ENCODE assay signal across 24 mouse cellular contexts in genomic region chr19:54154400-54154799, GRCm38 (mm10).
"Had no signal": no experiment of that assay in that cellular context is flagged by ENCODE, and none has a peak within 500 bp of the region (broad histone marks: within the 10 kb centered on the region; RNA-seq: fewer than 3 reads in every experiment).

No protein-coding gene starts in this region.

- H3K27ac ChIP-seq: gastrocnemius, adult 2 months; heart, embryonic 13.5 days; heart, embryonic 15.5 days; hindbrain, embryonic 13.5 days; hindbrain, embryonic 15.5 days; hindbrain, postnatal 0 days; kidney, postnatal 0 days; layer of hippocampus, adult 2 months; left cerebral cortex, adult 2 months; limb, embryonic 10.5 days; limb, embryonic 12.5 days; liver, embryonic 14.5 days had no signal

- H3K4me1 ChIP-seq: heart, embryonic 13.5 days; heart, embryonic 15.5 days; hindbrain, embryonic 13.5 days; hindbrain, embryonic 15.5 days; limb, embryonic 10.5 days; limb, embryonic 12.5 days had no signal

- DNase-seq: gastrocnemius, adult 2 months; gastrocnemius, postnatal 10 days; gastrocnemius, postnatal 25 days; heart, adult 18-20 months; heart, postnatal 14 days; heart, postnatal 36 days; kidney, adult 18-20 months; kidney, adult 8-10 months; kidney, postnatal 14 days; kidney, postnatal 36 days; liver had no signal

- H3K9me3 ChIP-seq: heart, embryonic 13.5 days; heart, embryonic 15.5 days; hindbrain, embryonic 13.5 days; hindbrain, embryonic 15.5 days; limb, embryonic 10.5 days; limb, embryonic 12.5 days had no signal

- ATAC-seq: hindbrain, postnatal 0 days had no signal

- H3K4me3 ChIP-seq: gastrocnemius, adult 2 months; heart, embryonic 13.5 days; heart, embryonic 15.5 days; hindbrain, embryonic 13.5 days; hindbrain, embryonic 15.5 days; layer of hippocampus, adult 2 months; left cerebral cortex, adult 2 months; limb, embryonic 10.5 days; limb, embryonic 12.5 days had no signal

- H3K27me3 ChIP-seq: hindbrain, embryonic 13.5 days; hindbrain, embryonic 15.5 days; limb, embryonic 12.5 days had no signal

- H3K9ac ChIP-seq: heart, embryonic 13.5 days; heart, embryonic 15.5 days; hindbrain, embryonic 13.5 days; hindbrain, embryonic 15.5 days; limb, embryonic 12.5 days; liver, embryonic 14.5 days had no signal

- H3K36me3 ChIP-seq: heart, embryonic 13.5 days; heart, embryonic 15.5 days; hindbrain, embryonic 13.5 days; hindbrain, embryonic 15.5 days; limb, embryonic 10.5 days; limb, embryonic 12.5 days had no signal

- H3K4me2 ChIP-seq: heart, embryonic 11.5 days; heart, embryonic 13.5 days; heart, embryonic 15.5 days; hindbrain, embryonic 13.5 days; hindbrain, embryonic 15.5 days; limb, embryonic 12.5 days; liver, embryonic 11.5 days had no signal
